Mouse (Mus musculus): ENCODE data around the gene Dpf2.

DNA sequence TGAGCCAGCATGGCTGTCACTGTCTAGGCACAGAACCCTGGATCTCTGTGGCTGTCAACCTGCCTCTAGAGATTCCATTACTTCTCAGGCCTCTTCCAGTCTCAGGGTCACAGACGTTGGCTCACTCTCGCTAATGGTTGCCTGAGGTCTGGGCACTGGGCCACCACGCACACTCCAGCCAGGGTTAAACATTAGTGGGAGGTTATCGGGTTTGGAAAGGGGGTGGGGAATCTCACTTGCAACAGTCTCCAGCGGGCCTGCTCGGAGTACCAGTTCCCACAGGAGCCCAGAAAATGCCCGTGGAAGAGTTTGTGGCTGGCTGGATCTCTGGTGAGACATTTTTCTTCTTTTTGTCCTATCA is 34.5 kb downstream of the Dpf2 start:
- TF ChIP-seq CTCF (IDR thresholded peaks at IDR 0.05; ENCODE audit: insufficient read depth, low read depth, low read length) (no peak), POLR2A (IDR thresholded peaks at IDR 0.05; ENCODE audit: insufficient read depth, low read depth, low read length) (no peak)

Data from olfactory bulb, adult 2 months (tissue).